Mouse (Mus musculus) testis, adult 2 months (tissue): Measurements from ENCODE around the gene Gm28036.

Experiments
- CTCF ChIP-seq: fragments of 200-500 bp; IDR thresholded peaks from 2 replicates; pipeline ENCODE4 v1.5.1; 2012; ENCODE audit warnings: low read depth, mild to moderate bottlenecking, inconsistent platforms, low read length, moderate library complexity; ENCODE audit not compliant: control insufficient read depth, insufficient read depth, insufficient replicate concordance
- POLR2A ChIP-seq: fragments of 200-500 bp; IDR thresholded peaks from 2 replicates; pipeline ENCODE4 v1.6.1; 2012; ENCODE audit warnings: low read depth, mild to moderate bottlenecking, inconsistent platforms, low read length, moderate library complexity; ENCODE audit not compliant: control insufficient read depth

DNA sequence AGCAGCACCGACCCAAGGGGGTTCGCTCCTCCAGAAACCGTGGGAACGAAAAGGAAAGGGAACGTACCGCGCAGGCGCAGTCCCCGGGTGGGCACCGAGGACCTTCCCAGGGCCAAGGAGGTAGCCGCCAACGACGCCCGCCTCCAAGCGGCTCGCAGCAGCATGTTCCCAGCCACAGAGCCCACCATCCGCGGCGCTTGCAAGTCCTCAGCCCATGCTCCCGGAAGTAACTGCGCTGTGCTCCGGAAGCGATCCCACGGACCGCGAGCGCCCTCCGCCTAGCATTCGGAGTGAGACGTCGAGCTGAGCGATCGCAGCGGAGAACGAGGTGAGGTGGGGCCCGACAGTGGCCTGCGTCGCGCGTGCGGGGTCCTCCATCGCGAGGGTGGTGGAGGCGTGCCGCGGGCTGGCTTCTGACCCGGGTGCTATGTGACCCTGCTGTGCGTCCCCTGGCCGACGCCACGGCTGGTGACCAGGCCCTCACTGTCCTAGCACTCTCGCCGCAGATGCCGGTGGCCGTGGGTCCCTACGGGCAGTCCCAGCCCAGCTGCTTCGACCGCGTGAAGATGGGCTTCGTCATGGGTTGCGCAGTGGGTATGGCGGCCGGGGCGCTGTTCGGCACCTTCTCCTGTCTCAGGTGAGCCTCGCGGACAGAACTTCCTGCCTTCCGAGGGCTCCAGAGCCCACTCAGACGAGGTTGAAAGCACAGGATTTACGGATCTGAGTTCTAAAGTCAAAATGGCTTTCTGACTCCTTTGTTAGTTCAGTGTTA is 17.2 kb upstream of the Gm28036 start, which contains the start of the genes Romo1 and Nfs1:
- TF ChIP-seq CTCF, result no peak
- TF ChIP-seq POLR2A, result peak; percentile 92
